Mouse (Mus musculus) large intestine, adult 2 months (tissue): ENCODE results near the gene Grm4. TPM values are rescaled to one million over a fixed set of nuclear protein-coding genes. Genes with fewer than 3 reads are reported as not detected.

Experiments used
- DNase-seq: peaks from one replicate; pipeline ENCODE4 v3.0.0-alpha.2; 2012; ENCODE audit warnings: low read depth, low spot score
- WGBS: fragments of 180-500 bp; shearing (Covaris S2); methylation state at CpG from one replicate; pipeline ENCODE4 v1.1.7; 2018; 5-methylcytosine and 5-hydroxymethylcytosine counted together
- polyA plus RNA-seq: library from polyadenylated mRNA; depleted of rRNA; stranded (reverse); fragments of >200 nt; gene quantifications from 2 replicates; pipeline ENCODE4 v1.2.3, GENCODE M21; 2012

The Grm4 gene
- polyA plus RNA-seq, 1 experiment, result 0.84 TPM

GRCm38 (mm10) chr17:27552215-27553201 lies 31.3 kb upstream of the Grm4 start:
- no peak for DNase-seq
- 76% methylated on average over 23 of the region's 23 CpGs for WGBS

DNA sequence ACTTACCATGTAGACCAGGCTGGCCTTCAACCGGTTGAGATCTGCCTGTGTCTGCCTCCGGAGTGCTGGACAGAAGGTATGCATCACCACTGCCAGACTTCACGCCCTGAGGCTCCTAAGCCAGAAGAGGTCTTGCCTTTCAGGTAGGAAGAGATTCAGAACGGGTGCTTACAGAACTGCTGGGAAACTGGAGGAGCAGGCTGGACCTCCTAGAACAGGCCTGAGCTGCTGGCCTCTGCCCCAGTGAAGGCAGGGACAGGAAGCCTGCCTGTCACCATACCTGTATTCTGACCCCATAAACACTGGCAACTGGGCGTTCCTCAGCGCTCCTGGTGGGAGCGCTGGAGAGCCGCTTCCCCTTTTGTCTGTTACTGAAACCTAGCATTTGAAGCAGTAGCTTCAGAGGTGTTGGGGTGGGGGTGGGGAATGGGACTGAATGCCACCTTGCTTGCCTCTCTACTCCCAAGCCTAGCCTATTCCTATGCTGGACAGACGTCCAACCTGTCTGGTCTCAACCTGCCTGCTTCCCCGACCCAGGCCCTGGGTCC lies 30.3 kb upstream of the Grm4 start:
- WGBS, result 43% methylated on average over 10 of the region's 10 CpGs
- DNase-seq, result no peak

- 85% methylated on average over 8 of the region's 8 CpGs for WGBS
- no peak for DNase-seq
Observed at GRCm38 (mm10) chr17:27549234-27549633, 28.0 kb upstream of the Grm4 start.

DNA sequence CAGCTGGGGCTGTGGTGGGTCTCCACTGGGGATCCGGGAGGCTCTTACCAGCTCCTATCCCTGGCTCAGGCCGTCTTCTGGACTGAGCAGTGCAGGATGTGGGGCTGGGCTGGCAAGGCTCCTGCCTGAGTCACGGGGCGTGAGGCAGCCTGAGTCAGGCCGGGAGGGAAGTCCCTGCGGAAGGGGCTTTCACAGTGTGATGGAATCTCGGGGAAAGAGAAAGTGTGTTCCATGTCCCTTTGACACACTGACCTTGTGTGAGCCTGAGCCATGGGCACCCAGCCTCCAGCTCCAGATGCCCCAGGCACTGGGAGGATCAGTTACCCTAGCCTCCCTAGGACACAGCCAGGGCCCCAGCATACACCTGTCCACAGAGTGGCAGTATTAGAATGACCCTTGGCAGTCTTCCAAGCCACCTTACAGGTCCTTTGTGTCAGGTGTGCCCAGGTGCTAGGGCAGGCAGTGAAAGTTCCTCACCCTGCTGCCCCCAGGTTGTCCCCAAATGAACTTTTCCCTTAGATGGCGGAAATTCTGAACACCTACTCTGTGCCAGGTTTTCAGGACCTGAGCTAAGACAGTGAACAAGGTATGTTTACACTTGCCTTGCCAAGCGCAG lies 26.2 kb upstream of the Grm4 start:
- DNase-seq, result no peak
- 23% methylated on average over 9 of the region's 9 CpGs for WGBS

GRCm38 (mm10) chr17:27546574-27547085 lies 25.4 kb upstream of the Grm4 start:
- 77% methylated on average over 7 of the region's 7 CpGs for WGBS
- no peak for DNase-seq

DNA sequence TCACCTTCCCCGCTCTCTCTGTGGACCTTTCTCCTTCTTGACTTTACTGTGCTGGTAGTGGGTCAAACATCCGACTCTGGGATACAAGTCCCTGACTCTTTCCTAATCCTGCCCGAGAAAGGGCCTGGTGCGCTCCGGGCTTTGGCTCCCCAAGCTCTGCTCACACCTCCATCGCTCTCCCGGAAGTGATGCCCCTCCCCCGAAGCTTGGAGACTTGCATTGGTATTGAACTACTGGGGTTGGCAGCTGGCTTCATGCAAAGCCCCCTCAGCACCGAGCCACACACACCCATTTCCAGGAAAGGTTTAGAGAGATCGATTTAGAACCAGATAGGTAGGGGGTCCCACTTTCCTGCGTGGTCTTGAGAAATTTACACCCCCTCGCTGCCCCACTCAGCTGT lies 24.8 kb upstream of the Grm4 start:
- no peak for DNase-seq
- 70% methylated on average over 12 of the region's 12 CpGs for WGBS

GRCm38 (mm10) chr17:27544551-27544950 lies 23.3 kb upstream of the Grm4 start:
- 91% methylated on average over 11 of the region's 11 CpGs for WGBS

DNA sequence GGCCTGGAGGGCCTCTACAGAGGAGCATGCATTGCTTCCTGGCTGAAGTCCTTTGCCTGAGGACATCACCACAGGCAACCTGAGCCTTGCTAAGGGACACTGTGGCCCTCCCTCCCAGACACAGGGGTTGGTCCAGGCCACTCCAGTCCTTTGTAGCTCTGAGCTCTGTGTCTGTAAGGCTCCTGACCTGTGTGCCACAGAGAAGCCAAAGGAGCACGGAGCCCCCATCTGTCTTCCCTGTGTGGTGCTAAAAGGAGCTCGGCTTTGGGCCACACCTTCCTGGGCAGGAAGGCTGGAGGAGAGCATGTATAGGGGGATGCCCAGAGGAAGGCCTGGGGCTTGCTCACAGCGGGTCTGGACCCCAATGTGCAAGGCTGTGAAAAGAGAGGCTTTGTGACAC lies 20.8 kb upstream of the Grm4 start:
- WGBS, result 84% methylated on average over 3 of the region's 3 CpGs

More at GRCm38 (mm10) chr17:27544551-27544950, 23.3 kb upstream of the Grm4 start:
- no peak for DNase-seq

GRCm38 (mm10) chr17:27541261-27541660 lies 20.1 kb upstream of the Grm4 start:
- 69% methylated on average over 2 of the region's 2 CpGs for WGBS
- no peak for DNase-seq

More for the DNA sequence above, 20.8 kb upstream of the Grm4 start:
- no peak for DNase-seq

DNA sequence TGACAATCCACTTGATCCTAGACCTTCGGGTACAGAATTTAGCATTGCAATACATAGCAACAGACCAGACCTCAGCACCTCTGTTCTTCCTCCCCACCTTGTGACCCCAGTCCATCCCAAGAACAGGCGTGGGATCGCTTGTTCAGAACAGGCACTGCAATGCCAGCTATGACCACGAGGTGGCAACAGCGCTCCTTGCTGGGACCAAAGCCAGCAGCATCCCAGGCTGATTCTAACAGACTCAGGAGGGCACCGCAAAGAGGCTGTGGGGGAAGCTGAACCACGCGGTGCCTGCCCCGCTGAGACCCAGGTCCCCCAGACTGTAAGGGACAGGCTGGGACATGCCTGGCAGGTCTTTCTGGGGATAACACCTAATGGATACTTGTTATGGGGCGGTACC lies 13.5 kb upstream of the Grm4 start:
- DNase-seq, result no peak
- 5% methylated on average over 10 of the region's 10 CpGs for WGBS

DNA sequence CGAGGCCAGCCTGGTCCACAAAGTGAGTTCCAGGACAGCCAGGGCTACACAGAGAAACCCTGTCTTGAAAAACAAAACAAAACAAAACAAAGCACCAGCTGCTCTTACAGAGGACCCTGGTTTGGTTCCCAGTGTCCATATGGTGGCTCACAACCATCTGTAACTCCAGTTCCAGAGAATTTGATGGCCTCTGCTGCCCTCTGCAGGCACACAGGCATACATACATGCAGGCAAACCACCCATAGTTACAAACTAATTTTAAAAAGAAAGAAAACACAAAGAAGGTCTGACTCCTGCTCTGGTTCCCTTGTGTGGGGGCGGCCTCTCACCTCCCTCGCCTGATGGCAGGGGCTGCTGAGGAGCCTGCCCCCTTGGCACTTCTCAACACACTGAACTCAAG lies 12.2 kb upstream of the Grm4 start:
- DNase-seq, result no peak
- 89% methylated on average over 3 of the region's 3 CpGs for WGBS

DNA sequence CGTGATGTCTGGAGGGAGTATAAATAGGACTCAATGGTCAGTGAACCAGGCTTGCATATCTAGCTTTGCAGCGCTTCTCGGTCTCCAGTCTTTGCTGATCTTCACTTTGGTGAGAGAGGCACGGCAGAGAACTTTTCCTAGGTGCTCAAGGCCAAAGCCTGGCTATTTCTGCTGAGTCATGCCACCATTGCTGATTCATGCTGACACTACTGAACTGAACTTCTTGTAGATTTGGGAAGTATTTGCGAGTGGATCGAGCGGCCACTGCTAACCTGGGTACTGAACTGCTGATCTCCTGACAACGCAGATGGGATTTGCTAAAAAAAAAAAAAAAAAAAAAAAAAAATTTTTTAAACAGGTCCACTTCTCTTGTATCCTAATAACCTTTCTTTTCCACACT lies 10.9 kb upstream of the Grm4 start:
- DNase-seq, result no peak
- WGBS, result 81% methylated on average over 8 of the region's 8 CpGs

DNA sequence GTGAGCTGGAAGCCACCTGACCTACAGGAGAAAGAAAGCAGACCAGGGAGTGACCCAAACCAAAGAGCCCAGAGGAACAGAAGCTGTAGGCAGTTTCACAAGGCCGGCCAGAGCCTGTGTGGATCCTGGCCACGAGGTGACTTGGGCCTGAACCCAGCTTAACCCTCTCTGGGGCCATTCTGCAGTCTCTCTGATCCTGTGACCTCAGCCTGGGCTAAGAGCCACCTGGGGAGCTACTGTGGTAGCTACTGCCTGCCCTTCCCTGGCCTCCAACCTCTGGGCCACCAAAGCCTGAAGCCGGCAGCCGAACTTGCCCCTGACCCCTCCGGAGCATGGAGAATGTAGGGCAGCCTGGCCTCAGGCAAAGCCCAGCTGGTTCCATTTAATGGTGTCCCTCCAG lies 7.6 kb upstream of the Grm4 start:
- WGBS, result 71% methylated on average over 5 of the region's 5 CpGs

GRCm38 (mm10) chr17:27528030-27528429 lies 6.8 kb upstream of the Grm4 start:
- DNase-seq, result no peak
- 50% methylated on average over 8 of the region's 8 CpGs for WGBS

More for the DNA sequence above, 7.6 kb upstream of the Grm4 start:
- no peak for DNase-seq

GRCm38 (mm10) chr17:27527188-27527587 lies 6.0 kb upstream of the Grm4 start:
- no peak for DNase-seq
- 44% methylated on average over 6 of the region's 6 CpGs for WGBS

DNA sequence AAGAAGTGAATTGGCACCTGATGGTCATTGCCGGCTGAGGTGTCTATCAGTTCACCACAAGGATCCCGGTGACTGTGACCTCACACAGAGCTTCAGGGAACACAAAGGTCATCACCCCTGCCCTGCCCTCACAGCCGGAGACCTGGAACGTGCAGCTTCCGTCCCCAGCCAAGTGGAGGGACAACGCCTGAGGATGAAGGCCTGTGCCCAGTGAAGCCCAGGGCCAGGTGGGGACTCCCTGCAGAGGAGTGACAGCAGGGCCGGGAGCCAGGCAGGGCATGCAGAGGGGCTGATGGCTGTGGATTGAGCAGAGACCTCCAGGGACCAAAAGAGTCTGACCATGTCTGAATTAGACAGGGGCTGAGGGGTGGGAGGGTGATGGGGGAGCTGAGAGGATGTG lies 1.9 kb upstream of the Grm4 start:
- DNase-seq, result no peak
- WGBS, result 72% methylated on average over 7 of the region's 7 CpGs

DNA sequence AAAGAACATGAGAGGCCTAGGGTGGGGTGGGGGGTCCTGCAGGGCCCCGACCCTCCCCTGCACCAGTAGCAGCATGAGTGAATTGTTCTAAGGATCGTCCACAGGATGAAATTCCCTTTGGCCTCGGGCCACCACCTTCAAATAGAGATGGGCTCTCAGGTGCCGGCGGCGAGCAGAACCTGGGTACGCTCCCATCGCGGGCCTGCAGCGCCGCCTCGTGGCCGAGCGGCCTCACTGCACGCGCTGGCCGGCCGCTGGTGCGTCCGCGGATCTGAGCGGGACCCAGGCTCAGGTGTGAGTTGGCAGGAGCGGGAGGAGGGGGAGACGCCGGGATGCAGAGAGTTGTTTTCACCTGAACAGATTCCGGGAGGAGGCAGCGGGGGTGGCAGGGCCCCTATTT lies 646 bp downstream of the Grm4 start:
- 1% methylated on average over 27 of the region's 27 CpGs for WGBS
- no peak for DNase-seq

DNA sequence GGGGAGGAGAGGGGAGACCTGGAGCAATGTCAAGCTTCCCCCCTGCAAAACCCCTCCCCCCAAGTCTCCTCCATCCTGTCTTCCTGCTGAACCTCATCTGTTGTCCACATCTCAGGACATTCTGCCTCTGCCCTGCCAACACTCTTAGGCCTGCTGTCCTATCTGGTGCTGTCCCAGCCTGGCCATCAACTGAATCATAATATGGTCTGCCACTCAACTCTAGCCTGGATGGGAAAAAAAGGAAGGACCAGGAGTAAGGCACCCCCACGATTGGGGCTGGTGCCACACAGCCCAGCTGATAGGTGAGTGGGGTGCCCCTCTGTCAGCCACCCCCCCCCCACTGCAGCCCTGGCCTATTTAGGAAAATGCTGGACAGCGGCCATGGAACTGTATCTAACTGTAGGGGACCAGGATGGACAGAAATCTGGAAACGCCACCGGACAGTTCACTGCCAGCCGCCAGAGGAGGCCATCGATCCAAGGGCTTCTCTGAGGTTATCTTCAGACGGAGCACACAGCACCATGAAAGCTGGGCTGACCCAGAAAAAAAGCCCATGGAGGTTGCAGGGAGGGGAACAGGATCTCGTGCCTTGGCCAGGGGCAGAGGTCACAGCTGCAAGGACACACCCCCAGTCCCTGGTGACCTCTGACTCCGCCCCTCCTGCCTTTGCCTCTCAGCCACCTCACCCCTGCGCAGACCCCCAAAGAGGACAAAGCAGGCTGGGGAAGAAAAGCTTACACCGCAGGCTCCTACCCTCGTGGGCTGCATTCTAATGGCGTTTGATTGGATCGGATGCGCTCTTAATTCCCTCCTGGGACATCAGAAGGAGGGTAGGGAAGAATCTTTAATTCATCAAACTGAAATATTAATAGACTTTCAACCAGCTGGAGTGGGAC lies 2.3 kb downstream of the Grm4 start:
- no peak for DNase-seq
- WGBS, result 58% methylated on average over 15 of the region's 15 CpGs

DNA sequence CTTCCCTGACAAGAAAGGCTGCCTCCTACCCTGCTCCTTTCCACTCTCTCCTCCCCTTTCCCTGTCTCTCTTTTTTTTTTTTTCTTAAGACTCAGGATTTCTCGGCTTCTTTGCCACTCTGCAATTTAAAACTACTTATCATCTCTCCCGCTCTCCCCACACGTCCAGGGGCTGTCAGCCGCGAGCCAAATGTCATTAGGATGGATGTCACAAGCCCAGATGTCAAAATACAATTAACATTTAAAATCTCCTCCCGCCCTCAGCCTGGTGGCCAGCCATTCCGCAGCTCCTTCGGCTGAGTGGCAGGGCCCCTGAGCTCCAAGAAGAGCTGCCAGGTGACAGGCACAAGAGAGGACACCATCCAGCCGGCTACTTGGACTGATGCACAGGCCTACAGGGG lies 2.9 kb downstream of the Grm4 start:
- no peak for DNase-seq

More for the DNA sequence above, 2.9 kb downstream of the Grm4 start:
- WGBS, result 53% methylated on average over 9 of the region's 9 CpGs
